Mouse (Mus musculus) testis, postnatal 14 days (tissue): ENCODE results near the gene Gm45623.
A peak's percentile ranks its signal among the peaks of the same experiment; 100 is the strongest.

Experiments
- DNase-seq: peaks from one replicate; pipeline ENCODE4 v3.0.0; 2021; ENCODE audit warnings: low spot score

The Gm45623 gene

GRCm38 (mm10) chr13:56752474-56753191 is 994 bp downstream of the Gm45623 start:
- no peak for DNase-seq

- no peak for DNase-seq
These were observed 1.9 kb downstream of the Gm45623 start for GRCm38 (mm10) chr13:56751774-56752173.

GRCm38 (mm10) chr13:56749377-56749776 is 4.2 kb downstream of the Gm45623 start:
- DNase-seq = no peak

GRCm38 (mm10) chr13:56747554-56747953 is 6.1 kb downstream of the Gm45623 start:
- no peak for DNase-seq

- DNase-seq = no peak
These were observed 6.7 kb downstream of the Gm45623 start for GRCm38 (mm10) chr13:56746739-56747532.

- DNase-seq = no peak
These were observed 11.2 kb downstream of the Gm45623 start for GRCm38 (mm10) chr13:56742325-56742901.

- DNase-seq = no peak
These were observed 11.9 kb downstream of the Gm45623 start for GRCm38 (mm10) chr13:56741691-56742090.

- DNase-seq = no peak
These were observed 13.1 kb downstream of the Gm45623 start for GRCm38 (mm10) chr13:56740496-56740895.

GRCm38 (mm10) chr13:56739556-56739955 is 14.1 kb downstream of the Gm45623 start:
- DNase-seq = no peak

- DNase-seq = no peak
These were observed 18.3 kb downstream of the Gm45623 start for GRCm38 (mm10) chr13:56735212-56735875.

GRCm38 (mm10) chr13:56734617-56735016 is 19.0 kb downstream of the Gm45623 start:
- no peak for DNase-seq

GRCm38 (mm10) chr13:56729046-56729445 is 24.6 kb downstream of the Gm45623 start:
- DNase-seq = no peak

- no peak for DNase-seq
These were observed 27.1 kb downstream of the Gm45623 start for GRCm38 (mm10) chr13:56726551-56726950.

- no peak for DNase-seq
These were observed 41.4 kb downstream of the Gm45623 start for GRCm38 (mm10) chr13:56712221-56712620.

- no peak for DNase-seq
These were observed 43.0 kb downstream of the Gm45623 start for GRCm38 (mm10) chr13:56710620-56711019.

- no peak for DNase-seq
These were observed 46.0 kb downstream of the Gm45623 start for GRCm38 (mm10) chr13:56707606-56708005.

- DNase-seq = no peak
These were observed 46.5 kb downstream of the Gm45623 start for GRCm38 (mm10) chr13:56707111-56707510.

GRCm38 (mm10) chr13:56704596-56704995 is 49.0 kb downstream of the Gm45623 start:
- no peak for DNase-seq

GRCm38 (mm10) chr13:56703871-56704321 is 49.7 kb downstream of the Gm45623 start:
- no peak for DNase-seq

GRCm38 (mm10) chr13:56703222-56703870 is 50.3 kb downstream of the Gm45623 start:
- peak; percentile 78 for DNase-seq

GRCm38 (mm10) chr13:56702469-56703221 is 51.0 kb downstream of the Gm45623 start, which contains the start of gene Smad5:
Gene Smad5 (plus strand): TSS chr13:56703010.
- DNase-seq = peak; percentile 91
